Mouse (Mus musculus) small intestine, adult 2 months (tissue): ENCODE data around the gene Sin3a. TPM values are rescaled to one million over a fixed set of nuclear protein-coding genes. Genes with fewer than 3 reads are reported as not detected.

Source experiments
- H3K27ac ChIP-seq: fragments of 200-500 bp; 2 replicates; pipeline ENCODE4 v1.5.1; 2012; ENCODE audit warnings: low read depth, low read length, control low read depth, inconsistent platforms; ENCODE audit not compliant: insufficient read depth
- H3K27me3 ChIP-seq: fragments of 200-500 bp; 2 replicates; pipeline ENCODE4 v1.6.1; 2012; ENCODE audit warnings: mild to moderate bottlenecking, moderate library complexity, low read length, inconsistent platforms; ENCODE audit not compliant: control insufficient read depth, insufficient read depth
- H3K36me3 ChIP-seq: fragments of 200-500 bp; 2 replicates; pipeline ENCODE4 v1.6.1; 2012; ENCODE audit warnings: mild to moderate bottlenecking, low read length, control low read depth, inconsistent platforms; ENCODE audit not compliant: control insufficient read depth, insufficient read depth
- H3K4me1 ChIP-seq: fragments of 200-500 bp; 2 replicates; pipeline ENCODE4 v1.6.1; 2012; ENCODE audit warnings: low read length, inconsistent platforms, mixed read lengths; ENCODE audit not compliant: control insufficient read depth, insufficient read depth, insufficient read length
- H3K4me3 ChIP-seq: fragments of 200-500 bp; 2 replicates; pipeline ENCODE4 v1.5.1; 2012; ENCODE audit warnings: low read depth, mild to moderate bottlenecking, control low read depth, inconsistent platforms, low read length, moderate library complexity
- CTCF ChIP-seq: fragments of 200-500 bp; IDR thresholded peaks from 2 replicates; pipeline ENCODE4 v1.5.1; 2012; ENCODE audit warnings: low read depth, mild to moderate bottlenecking, control low read depth, inconsistent platforms, low read length, moderate library complexity, mixed read lengths; ENCODE audit not compliant: insufficient replicate concordance, insufficient read length; ENCODE audit errors: extremely low read depth
- POLR2A ChIP-seq: fragments of 200-500 bp; IDR thresholded peaks from 2 replicates; pipeline ENCODE4 v1.6.1; 2012; ENCODE audit warnings: low read depth, mild to moderate bottlenecking, control low read depth, inconsistent platforms, low read length, moderate library complexity
- WGBS: fragments of 180-500 bp; shearing (Covaris S2); methylation state at CpG from one replicate; pipeline ENCODE4 v1.1.7; 2018; 5-methylcytosine and 5-hydroxymethylcytosine counted together
- polyA plus RNA-seq: library from polyadenylated mRNA; depleted of rRNA; stranded (reverse); fragments of >200 nt; gene quantifications from 2 replicates; pipeline ENCODE4 v1.2.3, GENCODE M21; 2012; rRNA removed

The Sin3a gene
- polyA plus RNA-seq, 1 experiment = 44.1 TPM

DNA sequence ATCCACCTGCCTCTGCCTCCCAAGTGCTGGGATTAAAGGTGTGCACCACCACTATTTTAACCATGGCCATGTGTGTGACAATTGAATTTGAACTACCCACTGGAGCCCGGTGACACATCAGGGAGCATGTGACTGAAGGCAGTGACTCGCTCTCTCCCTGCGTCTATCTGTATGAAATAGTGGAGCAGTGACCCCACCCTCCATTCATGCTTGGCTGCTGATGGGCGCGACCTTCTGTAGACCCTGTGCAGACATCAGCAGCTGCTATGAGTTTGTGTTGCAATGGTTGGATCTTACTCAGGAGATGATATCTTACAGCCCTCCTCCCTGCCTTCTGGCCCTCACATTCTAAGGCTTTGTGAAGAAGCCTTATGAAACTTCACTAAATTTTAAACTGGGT is 96.6 kb downstream of the Sin3a start:
- no peak for TF ChIP-seq CTCF
- TF ChIP-seq POLR2A = no peak
- Histone ChIP-seq H3K4me3 (no peak overlapping the region), H3K4me1 (no peaks in the 10 kb centered on the region), H3K36me3 (no peaks in the 10 kb centered on the region), H3K27me3 (no peaks in the 10 kb centered on the region), H3K27ac (no peak overlapping the region)
- WGBS = 66% methylated on average over 5 of the region's 5 CpGs

Other genes starting within 250 kb of the Sin3a start
- gene Odf3l1, start 207.4 kb upstream of the Sin3a start, polyA plus RNA-seq = 1.0 and 2.3 TPM in 2 replicates
- gene Cspg4, start 207.0 kb upstream of the Sin3a start, polyA plus RNA-seq = 8.3 and 11.4 TPM in 2 replicates
- gene Snx33, start 143.7 kb upstream of the Sin3a start, polyA plus RNA-seq = 2.7 and 3.8 TPM in 2 replicates
- 144 and 233 TPM in 2 replicates for gene Imp3, start 134.6 kb upstream of the Sin3a start, polyA plus RNA-seq
- 1.1 and 2.0 TPM in 2 replicates for gene Snupn, start 121.2 kb upstream of the Sin3a start, polyA plus RNA-seq
- 12.6 and 24.5 TPM in 2 replicates for gene Ptpn9, start 77.1 kb upstream of the Sin3a start, polyA plus RNA-seq
- 79.1 and 140 TPM in 2 replicates for gene Man2c1, start 58.6 kb downstream of the Sin3a start, polyA plus RNA-seq
- gene Neil1, start 76.3 kb downstream of the Sin3a start, polyA plus RNA-seq = 4.4 and 8.5 TPM in 2 replicates
- 91.7 and 194 TPM in 2 replicates for gene Commd4, start 86.3 kb downstream of the Sin3a start, polyA plus RNA-seq
- not detected in 2 replicates for gene Trcg1, start 164.5 kb downstream of the Sin3a start, polyA plus RNA-seq
- 14.1 and 28.7 TPM in 2 replicates for gene 1700017B05Rik, start 190.6 kb downstream of the Sin3a start, polyA plus RNA-seq